Mouse (Mus musculus) inflammation-experienced regulatory T-cells, adult 16 weeks (primary cell): ENCODE results near the gene Mfsd12. TPM values are rescaled to one million over a fixed set of nuclear protein-coding genes. Genes with fewer than 3 reads are reported as not detected.

ENCODE experiments used
- polyA plus RNA-seq: library from polyadenylated mRNA; unstranded; fragments of 100-300 nt; shearing (Covaris generic); gene quantifications from one replicate; pipeline ENCODE4 v1.2.1, GENCODE M21; 2017

Gene Mfsd12
- polyA plus RNA-seq, result 1.9 TPM

GRCm38 (mm10) chr10:81356991-81357844 lies at the start of gene Mfsd12:
TSS of gene Mfsd12 (plus strand) at chr10:81357491.

GRCm38 (mm10) chr10:81320550-81321347 lies 36.5 kb upstream of the Mfsd12 start, which contains the start of gene Cactin:
TSS of gene Cactin (plus strand) at chr10:81321103.

GRCm38 (mm10) chr10:81328386-81328785 lies 28.9 kb upstream of the Mfsd12 start, which contains the start of gene Tbxa2r:
TSS of gene Tbxa2r (plus strand) at chr10:81328731.

GRCm38 (mm10) chr10:81342686-81343505 lies 14.4 kb upstream of the Mfsd12 start, which contains the start of gene Gipc3:
TSS of gene Gipc3 (minus strand) at chr10:81343266.

GRCm38 (mm10) chr10:81350351-81351063 lies 6.8 kb upstream of the Mfsd12 start, which contains the start of gene Hmg20b:
TSS of gene Hmg20b (minus strand) at chr10:81350480.

GRCm38 (mm10) chr10:81365672-81366476 lies 8.6 kb downstream of the Mfsd12 start, which contains the start of gene 4930404N11Rik:
TSS of gene 4930404N11Rik (minus strand) at chr10:81365816.

GRCm38 (mm10) chr10:81377793-81378552 lies 20.7 kb downstream of the Mfsd12 start, which contains the start of gene Fzr1:
TSS of gene Fzr1 (minus strand) at chr10:81378516.

GRCm38 (mm10) chr10:81383802-81384604 lies 26.7 kb downstream of the Mfsd12 start, which contains the start of the genes Dohh and Gm48551:
TSS of gene Dohh (plus strand) at chr10:81384428.
TSS of gene Gm48551 (plus strand) at chr10:81384466.

GRCm38 (mm10) chr10:81388505-81389055 lies 31.3 kb downstream of the Mfsd12 start, which contains the start of gene Gm48552:
TSS of gene Gm48552 (plus strand) at chr10:81389005.

GRCm38 (mm10) chr10:81392781-81393185 lies 35.5 kb downstream of the Mfsd12 start, which contains the start of gene Smim24:
TSS of gene Smim24 (plus strand) at chr10:81393051.

Other genes starting within 250 kb of the Mfsd12 start
- gene Zbtb7a, start 222.3 kb upstream of the Mfsd12 start, polyA plus RNA-seq, result 43.0 TPM
- gene Pias4, start 189.6 kb upstream of the Mfsd12 start, polyA plus RNA-seq, result 51.7 TPM
- 783 TPM for gene Eef2, start 180.9 kb upstream of the Mfsd12 start, polyA plus RNA-seq
- 6.7 TPM for gene Dapk3, start 174.5 kb upstream of the Mfsd12 start, polyA plus RNA-seq
- not detected for gene 4930442H23Rik, start 173.6 kb upstream of the Mfsd12 start, polyA plus RNA-seq
- gene Nmrk2, start 155.4 kb upstream of the Mfsd12 start, polyA plus RNA-seq, result 0.22 TPM
- gene Atcay, start 126.7 kb upstream of the Mfsd12 start, polyA plus RNA-seq, result 10.3 TPM
- gene Zfr2, start 124.3 kb upstream of the Mfsd12 start, polyA plus RNA-seq, result 5.8 TPM
- 166 TPM for gene Matk, start 104.6 kb upstream of the Mfsd12 start, polyA plus RNA-seq
- 109 TPM for gene Mrpl54, start 90.6 kb upstream of the Mfsd12 start, polyA plus RNA-seq
- gene Apba3, start 90.5 kb upstream of the Mfsd12 start, polyA plus RNA-seq, result 68.0 TPM
- 28.8 TPM for gene Tjp3, start 65.9 kb upstream of the Mfsd12 start, polyA plus RNA-seq
- gene Pip5k1c, start 64.5 kb upstream of the Mfsd12 start, polyA plus RNA-seq, result 52.4 TPM
- gene Cactin, start 36.4 kb upstream of the Mfsd12 start, polyA plus RNA-seq, result 39.4 TPM
- 67.8 TPM for gene Tbxa2r, start 28.8 kb upstream of the Mfsd12 start, polyA plus RNA-seq
- 0.16 TPM for gene Gipc3, start 14.2 kb upstream of the Mfsd12 start, polyA plus RNA-seq
- gene Hmg20b, start 7.0 kb upstream of the Mfsd12 start, polyA plus RNA-seq, result 36.0 TPM
- 1.8 TPM for gene 4930404N11Rik, start 8.3 kb downstream of the Mfsd12 start, polyA plus RNA-seq
- 27.4 TPM for gene Fzr1, start 21.0 kb downstream of the Mfsd12 start, polyA plus RNA-seq
- 52.8 TPM for gene Dohh, start 26.9 kb downstream of the Mfsd12 start, polyA plus RNA-seq
- 6.0 TPM for gene Gm48551, start 27.0 kb downstream of the Mfsd12 start, polyA plus RNA-seq
- 1.4 TPM for gene Gm48552, start 31.5 kb downstream of the Mfsd12 start, polyA plus RNA-seq
- 7.1 TPM for gene Smim24, start 35.6 kb downstream of the Mfsd12 start, polyA plus RNA-seq
- 25.4 TPM for gene Nfic, start 98.1 kb downstream of the Mfsd12 start, polyA plus RNA-seq
- gene Celf5, start 125.2 kb downstream of the Mfsd12 start, polyA plus RNA-seq, result 0.60 TPM
- gene Ncln, start 138.9 kb downstream of the Mfsd12 start, polyA plus RNA-seq, result 144 TPM
- gene S1pr4, start 142.6 kb downstream of the Mfsd12 start, polyA plus RNA-seq, result 78.3 TPM
- gene Gna15, start 166.7 kb downstream of the Mfsd12 start, polyA plus RNA-seq, result 32.8 TPM
- gene Gna11, start 187.7 kb downstream of the Mfsd12 start, polyA plus RNA-seq, result 6.9 TPM
- gene Aes, start 202.0 kb downstream of the Mfsd12 start, polyA plus RNA-seq, result 181 TPM
- gene Tle2, start 217.1 kb downstream of the Mfsd12 start, polyA plus RNA-seq, result 3.9 TPM
- gene Tle6, start 243.6 kb downstream of the Mfsd12 start, polyA plus RNA-seq, result 0.45 TPM
- 2.6 TPM for gene BC025920, start 248.8 kb downstream of the Mfsd12 start, polyA plus RNA-seq